Mouse (Mus musculus) E14TG2a.4 (cell line): ENCODE measurements around the gene Slit2.

Source experiments
- CTCF ChIP-seq: conservative IDR thresholded peaks from 2 replicates; pipeline ENCODE4 v1.5.1; 2014; ENCODE audit warnings: low read length
- NANOG ChIP-seq: IDR thresholded peaks from 2 replicates; pipeline ENCODE4 v1.6.1; 2014; ENCODE audit warnings: borderline replicate concordance, low read length, mixed read lengths

GRCm38 (mm10) chr5:48199380-48199779 is 216.4 kb downstream of the Slit2 start:
- TF ChIP-seq CTCF (no peak), NANOG (no peak)
